Mouse (Mus musculus): ENCODE data around the gene Zfr2. TPM values are rescaled to one million over a fixed set of nuclear protein-coding genes. Genes with fewer than 3 reads are reported as not detected.

Gene Zfr2
- polyA plus RNA-seq, 1 experiment from 2014 or later, result 0.43 TPM

DNA sequence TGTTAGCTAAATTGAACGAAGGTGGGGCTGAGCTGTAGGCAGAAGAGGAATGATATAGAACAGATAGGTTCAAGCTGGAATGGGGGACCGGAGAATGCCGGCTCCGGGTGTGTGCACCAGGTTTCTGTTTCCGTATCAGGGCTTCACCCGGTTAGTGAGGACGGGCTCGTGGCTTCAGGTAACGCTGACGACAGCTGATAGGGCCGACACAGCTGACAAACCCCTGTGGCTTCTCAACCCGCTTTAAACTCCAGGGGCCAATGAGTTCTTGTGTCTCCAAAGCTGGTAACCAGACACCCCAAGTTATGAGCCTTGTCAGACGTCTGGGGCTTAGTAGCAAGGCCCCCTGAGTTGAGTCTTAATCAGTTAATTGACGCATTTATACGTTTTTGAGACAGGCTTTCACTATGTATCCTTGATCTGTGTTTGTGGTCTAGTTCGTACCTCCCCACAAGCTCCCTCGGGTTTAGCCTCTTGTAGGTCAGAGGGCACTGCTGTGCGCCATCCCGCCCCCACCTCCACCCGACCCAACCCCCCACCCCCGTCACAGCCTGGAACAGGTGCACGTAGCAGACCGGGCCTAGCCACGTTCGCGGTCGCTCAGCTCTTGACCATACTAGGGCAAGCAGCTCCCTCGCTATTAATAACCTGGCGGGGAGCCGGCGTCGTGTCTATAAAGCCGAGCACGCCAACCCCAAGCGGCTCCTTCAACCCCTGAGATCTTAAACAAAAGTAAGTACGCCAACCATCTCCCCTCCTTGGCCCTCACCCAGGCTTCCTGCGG is 38.8 kb upstream of the Zfr2 start:
- Histone ChIP-seq H3K4me2 (peak overlapping the region; percentile 32), H3K4me3 (replicated peaks) (0 out of 2 replicates have a peak overlapping the region, but pooled peaks have one; percentile 0), H3K9me3 (replicated peaks) (no peaks in the 10 kb centered on the region), H3K36me3 (peaks cover 15% of the 10 kb centered on the region), H3K27ac (no peak overlapping the region), H3K9ac (peak overlapping the region; percentile 33; the same call in 1 of the 2 replicates), H3K4me1 (replicated peaks) (peaks cover 57% of the 10 kb centered on the region), H3K27me3 (peaks cover 57% of the 10 kb centered on the region)
- DNase-seq, result no peak
- WGBS (ENCODE audit: insufficient replicate concordance), result 10% methylated on average over 37 of the region's 37 CpGs
- no peak for ATAC-seq (ENCODE audit: low read depth)

DNA sequence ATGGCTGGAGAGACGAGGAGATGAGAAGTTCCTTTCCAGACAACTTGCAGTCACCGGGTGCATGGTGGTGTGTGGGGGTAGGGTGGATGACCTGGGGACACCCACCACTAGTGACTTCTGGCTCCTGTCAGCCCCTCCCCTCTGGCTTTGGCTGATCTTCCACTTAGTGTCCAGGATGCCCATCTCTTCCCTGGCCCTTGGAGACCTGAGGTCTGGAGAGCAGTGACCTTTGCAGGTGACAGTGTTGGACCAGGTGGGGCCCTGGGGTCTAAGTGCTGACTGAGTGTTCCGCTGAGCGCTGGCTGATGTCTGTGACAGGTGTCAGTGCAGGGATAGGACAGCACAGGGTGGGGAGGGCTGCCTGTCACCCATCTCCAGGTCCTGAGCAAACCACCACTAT is 37.7 kb upstream of the Zfr2 start:
- H3K4me3 ChIP-seq (replicated peaks), result no peak overlapping the region
- ATAC-seq (ENCODE audit: low read depth), result no peak
- no peak overlapping the region for H3K9ac ChIP-seq
- H3K27me3 ChIP-seq, result peaks cover 69% of the 10 kb centered on the region
- no peak for DNase-seq
- H3K9me3 ChIP-seq (replicated peaks), result no peaks in the 10 kb centered on the region
- H3K36me3 ChIP-seq, result peaks cover 8% of the 10 kb centered on the region
- 52% methylated on average over 4 of the region's 4 CpGs for WGBS (ENCODE audit: insufficient replicate concordance)
- H3K27ac ChIP-seq, result no peak overlapping the region
- no peak overlapping the region for H3K4me2 ChIP-seq
- H3K4me1 ChIP-seq (replicated peaks), result peaks cover 49% of the 10 kb centered on the region

DNA sequence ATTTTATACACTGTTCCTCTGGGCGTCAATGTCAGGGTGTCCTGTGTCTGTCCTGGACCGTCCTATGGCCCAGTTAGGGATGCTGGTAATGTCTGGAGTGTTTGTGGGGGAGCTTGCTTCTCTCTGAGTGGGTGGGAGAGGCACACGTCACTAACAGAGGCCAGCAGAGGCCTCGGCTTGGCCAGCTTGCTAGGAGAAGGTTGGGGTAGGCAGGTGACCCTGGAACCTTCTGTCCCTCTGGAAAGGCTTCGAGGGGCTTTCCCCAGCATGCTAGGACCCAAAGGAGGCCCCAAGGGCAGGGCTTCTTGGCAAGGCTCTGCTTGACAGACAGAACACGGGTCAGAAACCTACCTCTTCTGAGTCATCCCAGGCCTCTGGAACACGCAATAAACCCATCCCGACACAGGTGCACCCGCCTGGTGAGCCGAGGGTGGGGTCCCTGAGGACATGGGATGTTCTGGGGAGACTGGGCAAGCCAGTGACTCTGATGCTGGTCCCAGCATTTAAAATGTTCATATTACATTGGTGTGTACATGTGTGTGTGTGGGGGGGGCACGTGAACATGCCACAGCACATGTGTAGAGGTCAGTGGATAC is 36.4 kb upstream of the Zfr2 start:
- Histone ChIP-seq H3K27ac (no peak overlapping the region), H3K27me3 (peaks cover 70% of the 10 kb centered on the region), H3K9ac (no peak overlapping the region), H3K4me1 (replicated peaks) (peaks cover 36% of the 10 kb centered on the region), H3K36me3 (no peaks in the 10 kb centered on the region), H3K4me3 (replicated peaks) (no peak overlapping the region), H3K9me3 (replicated peaks) (no peaks in the 10 kb centered on the region), H3K4me2 (no peak overlapping the region)
- DNase-seq (no peak), ATAC-seq (ENCODE audit: low read depth) (no peak)
- 50% methylated on average over 11 of the region's 11 CpGs for WGBS (ENCODE audit: insufficient replicate concordance)

DNA sequence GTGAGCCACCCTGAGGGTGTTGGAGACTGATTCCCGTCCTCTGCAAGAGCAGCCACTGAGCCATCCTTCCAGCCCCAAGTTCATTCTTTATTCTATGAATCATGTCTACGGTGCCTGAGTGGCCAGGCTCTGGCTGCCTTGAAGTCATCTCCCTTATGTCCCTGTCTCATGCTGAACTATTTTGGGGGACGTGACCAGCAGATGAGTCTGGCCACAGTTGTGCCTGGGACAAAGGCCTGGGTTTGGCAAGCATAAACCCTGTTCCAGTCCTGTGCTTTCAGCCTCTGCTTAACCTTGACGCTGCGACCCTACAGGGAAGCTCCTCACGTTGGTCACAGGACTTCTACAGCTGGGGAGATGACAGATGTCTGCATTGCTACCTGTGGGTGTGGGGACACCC is 35.6 kb upstream of the Zfr2 start:
- Histone ChIP-seq H3K36me3 (no peaks in the 10 kb centered on the region), H3K4me3 (replicated peaks) (no peak overlapping the region), H3K9me3 (replicated peaks) (no peaks in the 10 kb centered on the region), H3K4me1 (replicated peaks) (peaks cover 34% of the 10 kb centered on the region), H3K4me2 (no peak overlapping the region), H3K9ac (no peak overlapping the region), H3K27ac (no peak overlapping the region), H3K27me3 (peaks cover 70% of the 10 kb centered on the region)
- ATAC-seq (ENCODE audit: low read depth) (no peak), DNase-seq (no peak)
- WGBS (ENCODE audit: insufficient replicate concordance), result 39% methylated on average over 6 of the region's 6 CpGs

DNA sequence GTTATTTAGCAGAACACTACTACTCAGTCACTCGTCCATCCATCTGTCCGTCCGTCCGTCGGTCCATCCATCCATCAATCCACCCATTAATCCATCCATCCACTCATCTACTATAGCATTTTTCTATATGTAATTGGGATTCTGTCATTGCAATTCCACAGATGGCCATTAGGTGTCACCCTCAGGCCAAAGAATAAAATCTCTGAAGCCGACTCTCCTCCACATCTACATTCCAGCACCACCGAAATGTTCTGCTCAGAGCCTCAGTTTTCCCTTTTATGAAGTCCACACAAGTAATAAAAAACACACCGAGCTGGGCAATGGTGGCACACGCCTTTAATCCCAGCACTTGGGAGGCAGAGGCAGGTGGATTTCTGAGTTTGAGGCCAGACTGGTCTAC is 34.7 kb upstream of the Zfr2 start:
- no peak for DNase-seq

DNA sequence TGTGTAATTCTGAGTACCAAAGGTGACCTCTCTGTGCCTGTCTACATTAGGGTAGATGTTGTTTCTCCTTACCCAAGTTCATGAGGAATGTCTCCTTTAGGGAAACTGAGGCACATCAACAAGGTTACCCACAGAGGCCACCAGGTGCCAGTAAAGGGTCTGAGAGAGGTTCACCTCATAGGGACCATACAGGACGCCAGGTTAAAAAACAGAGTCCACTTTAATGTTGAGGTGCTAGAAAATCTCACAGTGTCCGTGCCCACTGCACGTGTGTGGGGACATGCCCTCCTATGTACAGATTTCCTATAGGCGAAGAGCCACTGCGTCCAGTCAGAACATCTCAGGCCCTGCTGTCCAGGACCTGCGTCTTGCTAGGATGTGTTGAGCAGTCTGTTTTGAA is 34.0 kb upstream of the Zfr2 start:
- peaks cover 35% of the 10 kb centered on the region for H3K4me1 ChIP-seq (replicated peaks)
- no peak overlapping the region for H3K27ac ChIP-seq
- H3K4me3 ChIP-seq (replicated peaks), result no peak overlapping the region
- H3K36me3 ChIP-seq, result no peaks in the 10 kb centered on the region
- no peak overlapping the region for H3K4me2 ChIP-seq
- peaks cover 54% of the 10 kb centered on the region for H3K27me3 ChIP-seq
- no peak overlapping the region for H3K9ac ChIP-seq
- WGBS (ENCODE audit: insufficient replicate concordance), result 66% methylated on average over 6 of the region's 6 CpGs
- ATAC-seq (ENCODE audit: low read depth), result no peak
- H3K9me3 ChIP-seq (replicated peaks), result no peaks in the 10 kb centered on the region
- DNase-seq, result no peak

More for the DNA sequence above, 34.7 kb upstream of the Zfr2 start:
- H3K9ac ChIP-seq, result no peak overlapping the region
- H3K4me3 ChIP-seq (replicated peaks), result no peak overlapping the region
- peaks cover 62% of the 10 kb centered on the region for H3K27me3 ChIP-seq
- H3K4me1 ChIP-seq (replicated peaks), result peaks cover 34% of the 10 kb centered on the region
- no peak overlapping the region for H3K4me2 ChIP-seq
- no peaks in the 10 kb centered on the region for H3K36me3 ChIP-seq
- 1% methylated on average over 9 of the region's 9 CpGs for whole genome bisulfite sequencing (ENCODE audit: insufficient replicate concordance)
- H3K9me3 ChIP-seq (replicated peaks), result no peaks in the 10 kb centered on the region
- no peak for ATAC-seq (ENCODE audit: low read depth)
- H3K27ac ChIP-seq, result no peak overlapping the region

DNA sequence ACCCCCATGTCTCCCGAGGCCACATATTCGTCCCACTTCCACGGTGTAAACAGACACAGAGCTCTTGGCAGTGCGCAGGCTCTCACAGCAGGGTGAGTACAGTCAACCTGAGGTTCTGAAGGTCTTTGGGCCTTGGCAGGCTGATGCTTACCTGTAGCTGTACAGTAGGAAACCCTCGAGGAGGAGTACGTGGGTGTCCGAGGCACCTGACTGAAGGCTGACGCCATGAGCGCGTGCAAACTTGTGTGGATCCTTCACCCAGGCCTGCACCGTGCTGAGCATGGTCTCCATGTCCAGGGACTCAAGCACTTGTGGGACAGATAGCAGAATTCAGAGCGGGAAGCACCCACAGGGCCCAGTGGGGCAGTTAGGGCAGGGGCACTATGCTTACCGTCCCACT is 32.8 kb upstream of the Zfr2 start:
- Histone ChIP-seq H3K4me2 (no peak overlapping the region), H3K9ac (no peak overlapping the region), H3K4me1 (replicated peaks) (peaks cover 28% of the 10 kb centered on the region), H3K27ac (no peak overlapping the region), H3K9me3 (replicated peaks) (no peaks in the 10 kb centered on the region), H3K36me3 (no peaks in the 10 kb centered on the region), H3K27me3 (peaks cover 44% of the 10 kb centered on the region), H3K4me3 (replicated peaks) (no peak overlapping the region)
- 76% methylated on average over 13 of the region's 13 CpGs for WGBS (ENCODE audit: insufficient replicate concordance)
- no peak for DNase-seq
- ATAC-seq (ENCODE audit: low read depth), result no peak

DNA sequence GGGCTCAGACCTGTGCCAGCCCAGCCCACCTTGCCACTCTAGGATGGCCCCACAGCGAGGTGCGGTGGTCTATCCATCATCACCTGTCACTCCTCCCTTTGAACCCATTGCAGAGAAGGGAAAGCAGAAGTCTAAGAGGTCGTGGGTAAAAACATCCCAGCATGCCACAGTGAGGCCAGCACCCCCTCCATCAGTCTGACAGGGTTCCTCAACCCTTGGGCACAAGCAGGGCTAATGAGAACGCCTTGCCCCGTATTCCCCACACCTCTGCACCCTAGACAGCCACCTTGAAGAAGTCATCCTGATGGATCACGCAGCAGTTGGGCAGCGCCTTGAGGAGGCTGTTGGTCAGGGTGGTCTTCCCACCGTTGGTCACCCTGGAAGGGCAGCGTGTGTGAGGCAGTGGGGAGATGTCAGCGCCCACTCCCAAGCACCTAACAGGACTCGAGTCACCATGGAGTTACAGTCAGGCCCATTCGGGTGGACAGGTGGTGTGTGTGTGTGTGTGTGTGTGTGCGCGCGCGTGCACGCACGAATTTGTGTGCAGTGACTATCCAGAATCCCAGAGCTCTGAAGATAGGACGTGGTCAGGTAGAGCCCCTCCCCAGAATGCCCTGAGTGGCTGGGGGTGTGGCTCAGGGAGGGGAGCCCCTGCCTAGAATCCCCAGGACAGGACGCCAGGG is 32.2 kb upstream of the Zfr2 start:
- no peak overlapping the region for H3K4me2 ChIP-seq
- peaks cover 24% of the 10 kb centered on the region for H3K4me1 ChIP-seq (replicated peaks)
- no peaks in the 10 kb centered on the region for H3K9me3 ChIP-seq (replicated peaks)
- H3K4me3 ChIP-seq (replicated peaks), result no peak overlapping the region
- ATAC-seq (ENCODE audit: low read depth) (no peak), DNase-seq (no peak)
- H3K36me3 ChIP-seq, result no peaks in the 10 kb centered on the region
- WGBS (ENCODE audit: insufficient replicate concordance), result 70% methylated on average over 20 of the region's 20 CpGs
- H3K27me3 ChIP-seq, result peaks cover 44% of the 10 kb centered on the region
- H3K27ac ChIP-seq, result no peak overlapping the region
- H3K9ac ChIP-seq, result no peak overlapping the region

DNA sequence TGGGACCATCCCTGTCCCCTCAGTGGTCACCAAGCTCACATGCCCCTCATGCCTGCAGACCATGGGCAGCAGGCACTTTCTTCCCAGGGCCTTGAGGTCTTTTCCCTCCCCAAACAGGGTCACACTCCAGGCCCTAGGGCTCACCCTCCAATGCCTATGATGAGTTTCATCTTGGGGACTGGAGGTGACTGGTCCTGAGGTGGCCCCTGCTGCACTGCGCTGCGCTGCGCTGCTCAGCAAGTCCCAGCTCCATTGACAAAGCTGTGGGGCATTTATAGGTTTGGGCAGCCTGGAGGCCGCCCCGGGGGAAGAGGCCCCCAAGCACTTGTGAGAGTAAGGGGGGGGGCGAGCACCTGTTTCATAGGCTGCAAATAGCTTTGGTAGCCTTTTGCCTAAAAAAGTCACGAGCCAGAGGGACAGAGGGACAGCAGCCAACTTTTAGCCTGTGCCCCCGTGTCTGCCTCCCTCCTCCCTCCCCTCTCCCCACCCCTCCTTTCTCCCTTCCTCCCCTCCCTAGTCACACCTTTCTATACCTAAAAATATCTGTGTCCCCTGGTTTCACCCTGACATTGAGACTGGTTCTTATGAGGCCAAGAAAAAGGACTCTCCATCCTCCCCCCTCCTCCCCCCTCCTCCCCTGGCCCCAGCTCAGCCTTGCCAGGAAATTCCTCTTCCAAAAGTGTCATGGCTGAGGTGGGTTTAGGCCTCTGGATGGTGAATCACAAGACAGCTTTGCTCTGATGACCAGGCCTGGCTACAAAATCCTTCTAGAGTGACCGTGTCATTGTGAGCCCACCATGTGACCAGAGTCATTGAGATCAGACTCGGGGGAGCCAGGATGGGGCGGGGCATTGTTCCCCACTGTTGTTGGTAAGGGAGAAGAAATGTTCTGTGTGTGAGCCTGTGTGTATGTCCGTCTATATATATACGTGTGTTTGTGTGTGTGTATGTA is 30.9 kb upstream of the Zfr2 start, which contains the start of gene Nmrk2:
Gene Nmrk2, minus strand, starts transcription at position 245 of the 952 bp plus-strand sequence.
- Histone ChIP-seq H3K4me3 (replicated peaks) (no peak within 1 kb of the TSS), H3K4me1 (replicated peaks) (peaks cover 24% of the 10 kb centered on the region), H3K27me3 (peaks cover 42% of the 10 kb centered on the region), H3K27ac (peak within 1 kb of the TSS; percentile 40; the same call in 1 of the 2 replicates), H3K9ac (no peak within 1 kb of the TSS), H3K9me3 (replicated peaks) (no peaks in the 10 kb centered on the region), H3K36me3 (no peaks in the 10 kb centered on the region), H3K4me2 (no peak within 1 kb of the TSS)
- no peak for DNase-seq
- no peak for ATAC-seq (ENCODE audit: low read depth)
- WGBS (ENCODE audit: insufficient replicate concordance), result 62% methylated on average over 13 of the region's 13 CpGs

DNA sequence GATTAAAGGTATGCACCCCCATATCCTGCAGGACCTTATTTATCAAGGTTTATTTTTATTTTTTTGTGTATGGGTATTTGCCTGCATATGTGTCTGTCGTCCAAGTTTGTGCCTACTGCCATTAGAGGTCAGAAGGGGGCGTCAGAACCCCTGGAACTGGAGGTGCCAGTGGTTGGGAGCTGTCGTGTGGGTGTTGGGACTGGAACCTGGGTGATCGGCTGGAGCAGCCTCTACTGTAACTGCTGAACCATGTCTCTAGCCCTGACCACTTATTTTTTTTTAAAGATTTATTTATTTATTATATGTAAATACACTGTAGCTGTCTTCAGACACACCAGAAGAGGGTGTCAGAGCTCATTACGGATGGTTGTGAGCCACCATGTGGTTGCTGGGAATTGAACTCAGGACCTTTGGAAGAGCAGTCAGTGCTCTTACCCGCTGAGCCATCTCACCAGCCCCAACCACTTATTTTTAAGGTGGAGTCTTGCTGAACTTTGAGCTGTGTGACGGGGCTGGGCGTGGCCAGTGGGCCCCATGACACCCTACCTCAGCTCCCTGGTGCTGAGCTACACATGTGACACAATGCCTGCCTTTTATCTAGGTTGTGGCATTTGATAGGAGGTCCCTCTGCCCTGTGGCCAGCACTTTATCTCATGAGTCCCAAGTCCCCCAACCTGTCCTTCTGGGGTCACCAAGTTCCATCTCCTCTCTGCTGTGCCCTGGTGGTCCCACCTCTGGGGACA is 29.8 kb upstream of the Zfr2 start:
- DNase-seq, result peak; percentile 77
- Histone ChIP-seq H3K27ac (peak overlapping the region; percentile 55; the same call in 1 of the 2 replicates), H3K9ac (peak overlapping the region; percentile 17; the same call in 1 of the 2 replicates), H3K4me2 (no peak overlapping the region), H3K27me3 (peaks cover 35% of the 10 kb centered on the region), H3K36me3 (no peaks in the 10 kb centered on the region), H3K9me3 (replicated peaks) (no peaks in the 10 kb centered on the region), H3K4me3 (replicated peaks) (no peak overlapping the region), H3K4me1 (replicated peaks) (peaks cover 24% of the 10 kb centered on the region)
- ATAC-seq (ENCODE audit: low read depth), result peak; percentile 85
- WGBS (ENCODE audit: insufficient replicate concordance), result 22% methylated on average over 8 of the region's 8 CpGs
